Mouse (Mus musculus) limb, embryonic 12.5 days (tissue): Measurements from ENCODE around the gene Theg. TPM values are rescaled to one million over a fixed set of nuclear protein-coding genes. Genes with fewer than 3 reads are reported as not detected.

Experiments
- ATAC-seq: fragments of 200-750 bp; cut with Nextera tagmentation; 2 replicates; pipeline ENCODE4 v1.8.0; 2017; ENCODE audit warnings: low read depth, moderate TSS enrichment; ENCODE audit not compliant: insufficient number of reproducible peaks, insufficient read depth, low FRiP score, low TSS enrichment
- H3K27ac ChIP-seq: fragments of 300-500 bp; sonication (generic); 2 replicates; pipeline ENCODE4 v1.5.1; 2016; ENCODE audit warnings: mild to moderate bottlenecking, moderate library complexity
- H3K27me3 ChIP-seq: fragments of 300-500 bp; sonication (generic); 2 replicates; pipeline ENCODE4 v1.6.1; 2016; ENCODE audit warnings: mild to moderate bottlenecking, moderate library complexity
- H3K36me3 ChIP-seq: fragments of 300-500 bp; sonication (generic); 2 replicates; pipeline ENCODE4 v1.6.1; 2016; ENCODE audit warnings: mild to moderate bottlenecking, moderate library complexity
- H3K4me1 ChIP-seq: fragments of 300-500 bp; sonication (generic); replicated peaks from 2 replicates; pipeline ENCODE4 v1.6.1; 2016
- H3K4me2 ChIP-seq: fragments of 300-500 bp; sonication (generic); 2 replicates; pipeline ENCODE4 v1.6.1; 2016; ENCODE audit warnings: mild to moderate bottlenecking, moderate library complexity
- H3K4me3 ChIP-seq: fragments of 300-500 bp; sonication (generic); replicated peaks from 2 replicates; pipeline ENCODE4 v1.5.1; 2016; ENCODE audit warnings: mild to moderate bottlenecking
- H3K9ac ChIP-seq: fragments of 300-500 bp; sonication (generic); replicated peaks from 2 replicates; pipeline ENCODE4 v1.6.1; 2016; ENCODE audit warnings: mild to moderate bottlenecking, moderate library complexity
- H3K9me3 ChIP-seq: fragments of 300-500 bp; sonication (generic); 2 replicates; pipeline ENCODE4 v1.6.1; 2016; ENCODE audit warnings: mild to moderate bottlenecking, moderate library complexity
- WGBS: fragments of 180-500 bp; shearing (Covaris S2); methylation state at CpG from one replicate; pipeline ENCODE4 v1.1.7; 2016; 5-methylcytosine and 5-hydroxymethylcytosine counted together
- polyA plus RNA-seq: library from polyadenylated mRNA; unstranded; fragments of >200 nt; fragmentation: Nextera tagmentation; extraction: Ambion mirVana; gene quantifications from 2 replicates; pipeline ENCODE4 v1.2.1, GENCODE M21; 2016

The Theg gene
- polyA plus RNA-seq, 1 experiment from 2014 or later, result not detected

- no peaks in the 10 kb centered on the region for H3K27me3 ChIP-seq
- 93% methylated on average over 5 of the region's 5 CpGs for WGBS
- H3K4me2 ChIP-seq, result no peak overlapping the region
- no peak for ATAC-seq
- H3K27ac ChIP-seq, result no peak overlapping the region
- H3K36me3 ChIP-seq, result peaks cover 100% of the 10 kb centered on the region
- H3K4me1 ChIP-seq, result no peaks in the 10 kb centered on the region
- no peak overlapping the region for H3K4me3 ChIP-seq
- H3K9ac ChIP-seq, result no peak overlapping the region
- no peaks in the 10 kb centered on the region for H3K9me3 ChIP-seq
Observed at GRCm38 (mm10) chr10:79544631-79545030, 42.5 kb downstream of the Theg start.

GRCm38 (mm10) chr10:79543884-79544597 is 43.1 kb downstream of the Theg start:
- Histone ChIP-seq H3K9me3 (no peaks in the 10 kb centered on the region), H3K4me3 (no peak overlapping the region), H3K36me3 (peaks cover 99% of the 10 kb centered on the region), H3K9ac (no peak overlapping the region), H3K27ac (no peak overlapping the region), H3K4me2 (no peak overlapping the region), H3K27me3 (no peaks in the 10 kb centered on the region), H3K4me1 (no peaks in the 10 kb centered on the region)
- ATAC-seq, result no peak
- 80% methylated on average over 9 of the region's 9 CpGs for WGBS

- H3K36me3 ChIP-seq, result peaks cover 97% of the 10 kb centered on the region
- H3K4me3 ChIP-seq, result no peak overlapping the region
- ATAC-seq, result no peak
- 93% methylated on average over 11 of the region's 11 CpGs for WGBS
- H3K9me3 ChIP-seq, result no peaks in the 10 kb centered on the region
- H3K27me3 ChIP-seq, result no peaks in the 10 kb centered on the region
- no peak overlapping the region for H3K4me2 ChIP-seq
- H3K9ac ChIP-seq, result no peak overlapping the region
- H3K4me1 ChIP-seq, result no peaks in the 10 kb centered on the region
- no peak overlapping the region for H3K27ac ChIP-seq
Observed at GRCm38 (mm10) chr10:79542171-79542570, 45.0 kb downstream of the Theg start.

GRCm38 (mm10) chr10:79541522-79541921 is 45.6 kb downstream of the Theg start:
- ATAC-seq, result no peak
- H3K4me2 ChIP-seq, result no peak overlapping the region
- peaks cover 92% of the 10 kb centered on the region for H3K36me3 ChIP-seq
- no peaks in the 10 kb centered on the region for H3K27me3 ChIP-seq
- no peaks in the 10 kb centered on the region for H3K9me3 ChIP-seq
- H3K4me3 ChIP-seq, result no peak overlapping the region
- no peak overlapping the region for H3K27ac ChIP-seq
- 83% methylated on average over 15 of the region's 15 CpGs for WGBS
- H3K4me1 ChIP-seq, result no peaks in the 10 kb centered on the region
- no peak overlapping the region; the same call in 1 of the 2 replicates for H3K9ac ChIP-seq

GRCm38 (mm10) chr10:79540746-79541145 is 46.4 kb downstream of the Theg start:
- Histone ChIP-seq H3K4me2 (no peak overlapping the region), H3K4me1 (no peaks in the 10 kb centered on the region), H3K4me3 (no peak overlapping the region), H3K27me3 (no peaks in the 10 kb centered on the region), H3K36me3 (peaks cover 84% of the 10 kb centered on the region), H3K27ac (no peak overlapping the region), H3K9me3 (no peaks in the 10 kb centered on the region), H3K9ac (no peak overlapping the region)
- no peak for ATAC-seq
- 91% methylated on average over 11 of the region's 11 CpGs for WGBS

- Histone ChIP-seq H3K27me3 (peaks cover 3% of the 10 kb centered on the region; the same call in 1 of the 2 replicates), H3K9ac (no peak overlapping the region), H3K36me3 (peaks cover 76% of the 10 kb centered on the region), H3K27ac (no peak overlapping the region), H3K4me3 (no peak overlapping the region), H3K9me3 (no peaks in the 10 kb centered on the region), H3K4me1 (no peaks in the 10 kb centered on the region), H3K4me2 (no peak overlapping the region)
- no peak for ATAC-seq
- WGBS, result 93% methylated on average over 16 of the region's 16 CpGs
Observed at GRCm38 (mm10) chr10:79539701-79540495, 47.2 kb downstream of the Theg start.

GRCm38 (mm10) chr10:79538873-79539272 is 48.3 kb downstream of the Theg start:
- H3K9ac ChIP-seq, result no peak overlapping the region
- H3K36me3 ChIP-seq, result peaks cover 65% of the 10 kb centered on the region
- no peak overlapping the region for H3K4me3 ChIP-seq
- H3K27me3 ChIP-seq, result peaks cover 9% of the 10 kb centered on the region; the same call in 1 of the 2 replicates
- ATAC-seq, result no peak
- H3K27ac ChIP-seq, result no peak overlapping the region
- H3K4me2 ChIP-seq, result no peak overlapping the region
- WGBS, result 74% methylated on average over 4 of the region's 4 CpGs
- H3K4me1 ChIP-seq, result no peaks in the 10 kb centered on the region; the same call in 1 of the 2 replicates
- H3K9me3 ChIP-seq, result no peaks in the 10 kb centered on the region

- Histone ChIP-seq H3K27ac (no peak overlapping the region), H3K9ac (no peak overlapping the region), H3K27me3 (peaks cover 9% of the 10 kb centered on the region; the same call in 1 of the 2 replicates), H3K36me3 (peaks cover 60% of the 10 kb centered on the region), H3K4me1 (no peaks in the 10 kb centered on the region; the same call in 1 of the 2 replicates), H3K4me2 (no peak overlapping the region), H3K4me3 (no peak overlapping the region), H3K9me3 (no peaks in the 10 kb centered on the region)
- WGBS, result 94% methylated on average over 3 of the region's 3 CpGs
- no peak for ATAC-seq
Observed at GRCm38 (mm10) chr10:79538323-79538722, 48.8 kb downstream of the Theg start.

GRCm38 (mm10) chr10:79537781-79538180 is 49.4 kb downstream of the Theg start:
- H3K4me1 ChIP-seq, result peaks cover 2% of the 10 kb centered on the region; the same call in 1 of the 2 replicates
- ATAC-seq, result no peak
- no peak overlapping the region for H3K4me3 ChIP-seq
- H3K36me3 ChIP-seq, result peaks cover 55% of the 10 kb centered on the region
- no peak overlapping the region for H3K9ac ChIP-seq
- WGBS, result 83% methylated on average over 2 of the region's 2 CpGs
- no peak overlapping the region for H3K27ac ChIP-seq
- H3K9me3 ChIP-seq, result no peaks in the 10 kb centered on the region
- H3K27me3 ChIP-seq, result peaks cover 9% of the 10 kb centered on the region; the same call in 1 of the 2 replicates
- no peak overlapping the region for H3K4me2 ChIP-seq

GRCm38 (mm10) chr10:79537271-79537670 is 49.9 kb downstream of the Theg start:
- no peaks in the 10 kb centered on the region for H3K9me3 ChIP-seq
- H3K27me3 ChIP-seq, result peaks cover 9% of the 10 kb centered on the region; the same call in 1 of the 2 replicates
- no peak overlapping the region for H3K27ac ChIP-seq
- peaks cover 49% of the 10 kb centered on the region for H3K36me3 ChIP-seq
- no peak for ATAC-seq
- H3K9ac ChIP-seq, result no peak overlapping the region
- 89% methylated on average over 7 of the region's 7 CpGs for WGBS
- H3K4me1 ChIP-seq, result peaks cover 5% of the 10 kb centered on the region; the same call in 1 of the 2 replicates
- no peak overlapping the region for H3K4me2 ChIP-seq
- H3K4me3 ChIP-seq, result no peak overlapping the region

- peaks cover 5% of the 10 kb centered on the region; the same call in 1 of the 2 replicates for H3K4me1 ChIP-seq
- no peak overlapping the region for H3K27ac ChIP-seq
- no peaks in the 10 kb centered on the region for H3K9me3 ChIP-seq
- no peak overlapping the region for H3K9ac ChIP-seq
- WGBS, result 76% methylated on average over 12 of the region's 12 CpGs
- no peak for ATAC-seq
- no peak overlapping the region for H3K4me3 ChIP-seq
- peaks cover 42% of the 10 kb centered on the region for H3K36me3 ChIP-seq
- H3K4me2 ChIP-seq, result no peak overlapping the region
- peaks cover 9% of the 10 kb centered on the region; the same call in 1 of the 2 replicates for H3K27me3 ChIP-seq
Observed at GRCm38 (mm10) chr10:79536461-79537080, 50.6 kb downstream of the Theg start.
